Mouse (Mus musculus): Measurements from ENCODE around the gene Gm17949.

DNA sequence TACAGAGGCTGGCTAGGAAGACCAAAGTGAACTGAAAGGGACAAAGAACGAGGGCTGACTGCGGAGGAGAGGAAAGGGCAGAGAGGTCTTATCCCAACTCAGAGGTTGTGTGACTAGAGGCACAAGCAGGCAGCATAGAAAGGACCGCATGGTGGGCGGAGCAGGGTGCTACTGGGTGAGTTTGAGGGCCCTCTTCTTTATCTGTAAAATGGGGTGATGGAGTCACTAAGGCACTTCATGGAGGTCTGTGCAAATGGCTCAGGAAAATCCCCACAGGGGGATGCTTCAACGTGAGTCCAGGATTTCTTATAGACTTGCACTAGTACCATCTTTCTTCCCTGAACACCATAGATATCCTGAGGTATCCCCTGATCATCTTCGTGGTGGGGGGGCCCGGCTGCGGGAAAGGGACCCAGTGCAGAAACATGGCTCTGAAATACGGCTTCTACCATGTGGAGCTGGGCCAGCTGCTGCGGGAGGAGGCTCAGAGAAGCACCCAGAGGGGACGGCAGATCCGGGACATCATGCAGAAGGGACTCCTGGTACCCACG lies 1.1 kb downstream of the Gm17949 start:
- no peak for TF ChIP-seq FLI1 (IDR thresholded peaks at IDR 0.05; ENCODE audit: low read length)
- TF ChIP-seq GATA1 (IDR thresholded peaks at IDR 0.05; ENCODE audit: borderline replicate concordance, low read length) = no peak

Data from megakaryocyte, embryonic 14.5 days (primary cell).